Mouse (Mus musculus) embryonic fibroblast, embryonic 13.5 days (primary cell): ENCODE results near the gene Camk2d. TPM values are rescaled to one million over a fixed set of nuclear protein-coding genes. Genes with fewer than 3 reads are reported as not detected.

Experiments
- H3K27ac ChIP-seq: 2 replicates; pipeline ENCODE4 v1.5.1; 2012; ENCODE audit warnings: low read length, control low read depth, inconsistent platforms; ENCODE audit not compliant: insufficient read depth
- H3K4me1 ChIP-seq: 2 replicates; pipeline ENCODE4 v1.6.1; 2011; ENCODE audit warnings: low read length; ENCODE audit not compliant: control insufficient read depth, insufficient read depth
- H3K4me3 ChIP-seq: 2 replicates; pipeline ENCODE4 v1.5.1; 2011; ENCODE audit warnings: mild to moderate bottlenecking, control low read depth, low read length; ENCODE audit not compliant: insufficient read depth
- CTCF ChIP-seq: IDR thresholded peaks from 2 replicates; pipeline ENCODE4 v1.5.1; 2011; ENCODE audit warnings: mild to moderate bottlenecking, control low read depth, low read length, moderate library complexity, borderline replicate concordance; ENCODE audit not compliant: insufficient read depth
- POLR2A ChIP-seq: IDR thresholded peaks from 2 replicates; pipeline ENCODE4 v1.6.1; 2011; ENCODE audit warnings: low read depth, mild to moderate bottlenecking, control low read depth, low read length, moderate library complexity
- polyA plus RNA-seq: library from polyadenylated mRNA; stranded (reverse); fragments of >200 nt; gene quantifications from 2 replicates; pipeline ENCODE4 v1.2.4, GENCODE M21; 2011; ENCODE audit warnings: low read depth; ENCODE audit not compliant: missing spikeins, insufficient read length

The Camk2d gene
- polyA plus RNA-seq, 1 experiment, result 186 TPM

DNA sequence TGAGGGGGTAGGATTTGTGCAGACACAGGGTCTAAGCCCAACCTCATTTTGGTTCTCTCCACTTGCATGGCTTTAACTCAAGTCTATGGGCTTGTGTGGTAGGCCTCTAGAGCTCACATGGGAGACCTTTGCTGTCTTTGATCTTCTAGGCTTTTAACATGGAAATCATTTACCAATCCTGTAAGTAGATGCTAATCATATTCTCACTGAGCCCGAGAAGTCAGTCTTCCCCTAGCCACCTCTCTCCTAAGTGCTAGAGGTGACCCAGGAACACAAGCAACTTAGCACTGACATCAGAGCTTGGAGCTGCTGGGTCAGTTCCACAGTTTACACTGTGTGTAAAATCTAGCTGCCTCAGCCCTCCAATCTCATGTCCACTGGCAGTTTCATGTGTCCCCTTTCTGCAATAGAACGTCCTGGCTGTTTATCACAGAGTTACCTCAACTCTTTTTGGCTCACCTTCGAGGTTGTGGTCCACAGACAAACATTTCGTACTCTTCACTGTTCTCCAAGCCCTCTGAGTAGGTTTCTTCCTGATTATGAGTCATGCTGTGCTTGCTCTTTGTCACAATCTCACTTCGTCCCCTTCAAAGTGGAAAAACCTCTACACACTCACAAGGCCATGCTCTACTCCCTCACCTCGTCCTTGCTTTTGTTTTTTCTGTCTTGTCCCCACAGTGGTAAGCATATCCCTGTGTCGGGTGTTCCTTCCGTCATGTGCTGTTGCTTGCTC, 63.9 kb downstream of the Camk2d start:
- H3K4me1 ChIP-seq, result peaks cover 29% of the 10 kb centered on the region

GRCm38 (mm10) chr3:126660575-126660974, 64.5 kb downstream of the Camk2d start:
- Histone ChIP-seq H3K4me3 (no peak overlapping the region), H3K4me1 (peaks cover 29% of the 10 kb centered on the region), H3K27ac (peak overlapping the region; percentile 82)
- TF ChIP-seq CTCF (no peak), POLR2A (no peak)

More for the DNA sequence above, 63.9 kb downstream of the Camk2d start:
- TF ChIP-seq CTCF (no peak), POLR2A (no peak)
- Histone ChIP-seq H3K4me3 (no peak overlapping the region), H3K27ac (peak overlapping the region; percentile 82)

DNA sequence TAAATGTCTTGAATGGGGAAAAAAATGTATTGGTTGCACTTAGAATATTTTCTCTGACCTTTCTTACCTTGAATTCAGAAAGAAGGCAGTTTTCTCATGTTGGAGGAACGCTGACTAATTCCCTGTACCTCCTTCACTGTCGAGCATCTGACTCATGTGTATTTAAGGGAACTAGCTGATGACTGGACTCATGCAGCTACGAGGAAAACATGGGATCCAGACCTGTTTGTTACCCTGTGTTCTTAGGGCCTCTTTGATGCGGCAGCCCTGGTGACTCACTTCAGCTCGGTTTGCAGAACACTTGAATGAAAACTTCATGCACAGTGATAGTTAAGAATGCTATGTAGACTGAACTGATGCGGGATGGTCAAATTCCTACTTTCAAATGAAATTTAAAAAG, 64.9 kb downstream of the Camk2d start:
- Histone ChIP-seq H3K27ac (peak overlapping the region; percentile 82), H3K4me1 (peaks cover 29% of the 10 kb centered on the region), H3K4me3 (no peak overlapping the region)
- TF ChIP-seq POLR2A, result no peak
- no peak for TF ChIP-seq CTCF

GRCm38 (mm10) chr3:126661920-126662319, 65.8 kb downstream of the Camk2d start:
- Histone ChIP-seq H3K4me1 (peaks cover 30% of the 10 kb centered on the region), H3K4me3 (no peak overlapping the region), H3K27ac (peak overlapping the region; percentile 63; the same call in 1 of the 2 replicates)
- TF ChIP-seq CTCF (no peak), POLR2A (no peak)

DNA sequence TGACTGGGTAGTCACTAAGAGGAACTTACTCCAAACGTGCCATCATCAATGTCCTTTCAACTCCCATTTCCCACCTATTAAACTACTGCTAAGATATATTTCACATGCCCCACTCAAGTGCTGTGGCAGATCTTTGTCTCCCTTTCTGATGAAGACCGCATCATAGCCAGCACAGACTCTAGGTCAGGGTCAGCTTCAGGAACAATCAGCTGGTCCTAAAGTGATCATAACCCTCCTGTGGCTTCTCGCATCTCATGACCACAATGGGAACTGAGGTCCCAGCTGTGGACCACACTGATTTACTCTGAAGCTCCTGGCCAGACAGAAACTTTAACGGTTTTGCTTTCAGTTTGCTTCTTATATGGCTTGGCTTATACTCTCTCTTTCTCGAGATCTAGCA, 67.3 kb downstream of the Camk2d start:
- Histone ChIP-seq H3K27ac (0 out of 2 replicates have a peak overlapping the region, but pooled peaks have one; percentile 7), H3K4me1 (peaks cover 34% of the 10 kb centered on the region), H3K4me3 (no peak overlapping the region)
- TF ChIP-seq POLR2A, result no peak
- no peak for TF ChIP-seq CTCF

DNA sequence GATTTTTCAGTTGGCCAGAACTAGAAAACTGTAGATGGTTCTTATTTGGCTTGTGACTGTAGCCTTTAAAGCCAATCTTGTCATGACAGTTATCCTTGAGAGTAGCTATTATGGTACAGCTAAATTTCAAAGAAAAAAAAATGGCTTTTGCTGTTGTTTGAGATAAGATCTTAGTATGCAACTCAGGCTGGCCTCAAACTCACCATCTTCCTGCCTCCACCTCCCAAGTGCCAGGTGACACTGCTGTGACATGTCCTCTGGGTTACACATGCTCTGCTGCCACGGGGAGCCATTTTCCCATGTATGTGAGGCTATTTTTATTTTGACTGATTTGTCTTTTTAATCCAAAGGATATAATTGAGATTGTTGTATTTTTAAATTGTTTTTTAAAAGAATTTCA, 69.8 kb downstream of the Camk2d start:
- TF ChIP-seq CTCF (no peak), POLR2A (no peak)
- no peak overlapping the region for H3K4me3 ChIP-seq
- H3K4me1 ChIP-seq, result peaks cover 18% of the 10 kb centered on the region
- no peak overlapping the region for H3K27ac ChIP-seq

GRCm38 (mm10) chr3:126667019-126667418, 70.9 kb downstream of the Camk2d start:
- no peak overlapping the region for H3K4me3 ChIP-seq
- TF ChIP-seq CTCF, result no peak
- TF ChIP-seq POLR2A, result no peak
- H3K4me1 ChIP-seq, result peaks cover 12% of the 10 kb centered on the region
- H3K27ac ChIP-seq, result no peak overlapping the region; the same call in 1 of the 2 replicates

DNA sequence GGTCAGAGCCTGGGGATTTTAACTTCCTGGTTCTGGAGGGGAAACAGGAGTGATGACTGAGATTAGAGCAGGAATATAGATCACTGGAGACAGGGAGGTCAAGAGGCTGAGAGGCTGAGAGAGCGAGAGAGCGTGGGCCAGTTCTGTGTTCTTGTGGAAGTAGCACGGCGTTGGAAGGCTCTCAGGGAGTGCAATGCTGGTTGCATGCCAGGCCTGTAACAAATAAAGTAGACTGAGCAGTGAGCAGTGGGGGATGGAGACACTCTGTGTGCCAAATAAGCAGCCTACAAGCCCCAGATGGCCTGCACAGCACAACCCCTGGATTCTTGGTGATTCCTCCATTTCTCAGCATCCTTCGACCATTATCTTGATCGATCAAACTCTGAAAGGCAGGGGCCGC, 71.3 kb downstream of the Camk2d start:
- Histone ChIP-seq H3K4me3 (no peak overlapping the region), H3K4me1 (peaks cover 12% of the 10 kb centered on the region), H3K27ac (no peak overlapping the region; the same call in 1 of the 2 replicates)
- TF ChIP-seq CTCF (no peak), POLR2A (no peak)

GRCm38 (mm10) chr3:126668123-126668522, 72.0 kb downstream of the Camk2d start:
- H3K27ac ChIP-seq, result no peak overlapping the region
- TF ChIP-seq POLR2A (no peak), CTCF (no peak)

DNA sequence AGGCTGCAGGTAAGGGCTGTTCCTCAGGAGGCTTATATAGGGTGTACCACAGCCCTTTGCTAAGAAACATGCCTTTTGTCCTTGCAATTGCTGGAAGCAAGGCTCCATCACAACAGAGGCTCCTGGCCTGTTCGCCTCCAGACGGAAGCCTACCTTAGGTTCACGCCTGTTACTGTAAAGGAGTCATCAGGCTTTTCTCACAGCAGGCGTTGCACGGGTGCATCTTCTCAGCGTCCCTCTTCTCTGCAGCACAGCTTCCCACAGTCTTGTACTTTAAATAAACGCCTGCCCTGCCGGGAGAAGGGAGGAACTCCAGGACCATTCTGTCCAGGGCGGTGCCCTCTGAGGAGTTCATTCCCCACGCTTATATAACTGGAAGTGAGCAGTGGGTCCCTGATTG, 72.6 kb downstream of the Camk2d start:
- H3K27ac ChIP-seq, result no peak overlapping the region
- H3K4me1 ChIP-seq, result peaks cover 7% of the 10 kb centered on the region
- TF ChIP-seq CTCF, result no peak
- TF ChIP-seq POLR2A, result no peak
- H3K4me3 ChIP-seq, result no peak overlapping the region

More at GRCm38 (mm10) chr3:126668123-126668522, 72.0 kb downstream of the Camk2d start:
- Histone ChIP-seq H3K4me3 (no peak overlapping the region), H3K4me1 (peaks cover 11% of the 10 kb centered on the region)

- H3K4me3 ChIP-seq, result no peak overlapping the region
- TF ChIP-seq CTCF, result no peak
- TF ChIP-seq POLR2A, result no peak
- H3K4me1 ChIP-seq, result peaks cover 7% of the 10 kb centered on the region
- H3K27ac ChIP-seq, result no peak overlapping the region
Observed at GRCm38 (mm10) chr3:126670413-126670812, 74.3 kb downstream of the Camk2d start.

- Histone ChIP-seq H3K27ac (no peak overlapping the region), H3K4me1 (peaks cover 7% of the 10 kb centered on the region), H3K4me3 (no peak overlapping the region)
- no peak for TF ChIP-seq POLR2A
- no peak for TF ChIP-seq CTCF
Observed at GRCm38 (mm10) chr3:126671292-126671691, 75.2 kb downstream of the Camk2d start.
